Mouse (Mus musculus) c-Kit-positive CD71-positive TER-119-positive erythroid progenitor cells, embryonic 14.5 days (primary cell): ENCODE data around the gene Gna15.
A peak's percentile ranks its signal among the peaks of the same experiment; 100 is the strongest.

Source experiments
- DNase-seq: peaks from one replicate; pipeline ENCODE4 v3.0.0-alpha.2; 2013; ENCODE audit warnings: low spot score

Gna15 gene

GRCm38 (mm10) chr10:81553807-81554755, 30.1 kb upstream of the Gna15 start:
- no peak for DNase-seq

GRCm38 (mm10) chr10:81553232-81553631, 29.2 kb upstream of the Gna15 start:
- DNase-seq, result no peak

GRCm38 (mm10) chr10:81551597-81552102, 27.6 kb upstream of the Gna15 start:
- DNase-seq, result peak; percentile 76

GRCm38 (mm10) chr10:81550257-81550656, 26.2 kb upstream of the Gna15 start:
- peak; percentile 67 for DNase-seq

- no peak for DNase-seq
These were observed 24.9 kb upstream of the Gna15 start for GRCm38 (mm10) chr10:81548944-81549343.

- DNase-seq, result no peak
These were observed 23.0 kb upstream of the Gna15 start for GRCm38 (mm10) chr10:81546788-81547571.

- DNase-seq, result peak; percentile 54
These were observed 22.3 kb upstream of the Gna15 start for GRCm38 (mm10) chr10:81546332-81546731.

- DNase-seq, result peak; percentile 95
These were observed 21.2 kb upstream of the Gna15 start, which contains the start of gene Gna11 for GRCm38 (mm10) chr10:81545161-81545747. Gene Gna11, minus strand, starts transcription at chr10:81545190.

- peak; percentile 34 for DNase-seq
These were observed 20.5 kb upstream of the Gna15 start for GRCm38 (mm10) chr10:81544296-81545160.

GRCm38 (mm10) chr10:81543633-81544032, 19.6 kb upstream of the Gna15 start:
- DNase-seq, result no peak

- DNase-seq, result no peak
These were observed 18.9 kb upstream of the Gna15 start for GRCm38 (mm10) chr10:81542727-81543460.

GRCm38 (mm10) chr10:81541803-81542202, 17.8 kb upstream of the Gna15 start:
- no peak for DNase-seq

GRCm38 (mm10) chr10:81541363-81541762, 17.3 kb upstream of the Gna15 start:
- DNase-seq, result no peak

- DNase-seq, result no peak
These were observed 14.5 kb upstream of the Gna15 start for GRCm38 (mm10) chr10:81538321-81539048.

GRCm38 (mm10) chr10:81537429-81537828, 13.4 kb upstream of the Gna15 start:
- DNase-seq, result no peak

- no peak for DNase-seq
These were observed 12.7 kb upstream of the Gna15 start for GRCm38 (mm10) chr10:81536734-81537133.

- no peak for DNase-seq
These were observed 10.8 kb upstream of the Gna15 start for GRCm38 (mm10) chr10:81534826-81535225.

- DNase-seq, result peak; percentile 75
These were observed 2.8 kb upstream of the Gna15 start for GRCm38 (mm10) chr10:81526779-81527178.

GRCm38 (mm10) chr10:81525017-81525694, 1.1 kb upstream of the Gna15 start:
- DNase-seq, result peak; percentile 64
